Mouse (Mus musculus): Measurements from ENCODE around the gene Gosr2.

The Gosr2 gene

DNA sequence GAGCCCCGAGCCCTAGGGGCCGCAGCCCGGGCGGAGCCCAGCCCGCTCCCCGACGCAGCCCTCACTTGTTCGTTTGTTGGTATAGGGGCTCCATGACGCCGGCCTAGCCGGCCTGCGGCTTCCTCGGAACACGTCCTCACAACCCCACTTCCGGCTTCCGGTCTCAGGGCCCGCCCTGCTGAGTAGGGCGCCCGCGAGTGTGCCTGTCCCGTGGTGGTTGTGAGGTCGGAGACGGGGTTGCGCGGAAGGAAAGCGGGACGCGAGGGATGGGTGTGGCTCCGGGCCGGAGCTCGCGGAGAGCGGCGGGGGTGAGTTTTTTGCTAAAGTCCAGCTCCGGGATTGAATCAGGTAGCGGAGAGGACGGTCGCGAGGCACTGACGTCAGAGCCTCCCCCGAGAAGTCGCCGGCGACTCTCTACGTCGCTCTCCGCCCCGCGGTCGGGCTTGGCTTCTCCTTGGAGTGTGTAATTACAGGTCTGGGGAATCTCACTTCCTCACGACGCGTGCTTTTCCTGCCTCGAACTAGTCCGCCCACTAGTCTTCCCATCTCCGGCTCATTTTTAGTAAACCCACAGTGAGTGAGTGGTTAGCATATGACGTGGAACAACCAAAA is at the start of gene Gosr2:
Gene Gosr2 (minus strand): TSS at position 334 of the 612 bp plus-strand sequence.
- TF ChIP-seq GATA4 (IDR thresholded peaks at IDR 0.05; ENCODE audit: insufficient replicate concordance, low read length) = peak; percentile 34; the same call in 1 of the 2 replicates

DNA sequence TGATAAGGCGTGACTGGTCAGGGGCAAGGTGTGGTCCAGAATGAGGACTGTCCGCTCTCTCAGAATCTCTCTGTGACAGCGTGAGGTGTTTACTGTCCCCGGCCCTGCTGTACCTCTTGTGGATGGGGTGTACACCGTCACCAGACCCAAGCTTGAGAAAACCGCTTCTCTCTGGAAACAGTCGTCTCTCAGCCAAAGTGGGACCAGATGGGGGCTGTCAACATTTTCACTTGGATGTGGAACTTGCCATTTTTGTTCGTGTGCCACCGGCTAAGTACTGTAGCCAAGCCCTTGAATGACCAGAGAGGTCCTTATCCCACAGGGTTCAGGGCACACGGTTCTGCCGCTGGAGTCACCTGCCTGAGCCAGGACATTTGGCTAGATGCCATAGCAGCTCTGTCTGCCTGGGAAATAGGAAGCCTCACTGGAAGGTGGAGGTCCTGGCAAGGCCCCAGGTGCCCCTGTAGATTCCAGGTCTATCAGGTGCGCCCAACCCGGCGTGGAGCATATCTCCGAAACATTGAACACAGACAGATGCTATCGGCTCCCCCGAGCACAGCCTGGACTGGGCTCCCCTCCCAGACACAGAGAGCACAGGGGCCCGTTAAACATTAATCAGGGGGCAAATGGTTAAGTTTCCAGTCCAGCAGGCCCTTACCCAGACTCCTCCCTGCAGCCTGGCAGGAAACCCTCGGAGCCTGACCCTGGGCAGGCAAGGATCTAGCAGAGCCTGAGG is 37.5 kb upstream of the Gosr2 start:
- TF ChIP-seq GATA4 (IDR thresholded peaks at IDR 0.05; ENCODE audit: insufficient replicate concordance, low read length) = peak; percentile 48; the same call in 1 of the 2 replicates

DNA sequence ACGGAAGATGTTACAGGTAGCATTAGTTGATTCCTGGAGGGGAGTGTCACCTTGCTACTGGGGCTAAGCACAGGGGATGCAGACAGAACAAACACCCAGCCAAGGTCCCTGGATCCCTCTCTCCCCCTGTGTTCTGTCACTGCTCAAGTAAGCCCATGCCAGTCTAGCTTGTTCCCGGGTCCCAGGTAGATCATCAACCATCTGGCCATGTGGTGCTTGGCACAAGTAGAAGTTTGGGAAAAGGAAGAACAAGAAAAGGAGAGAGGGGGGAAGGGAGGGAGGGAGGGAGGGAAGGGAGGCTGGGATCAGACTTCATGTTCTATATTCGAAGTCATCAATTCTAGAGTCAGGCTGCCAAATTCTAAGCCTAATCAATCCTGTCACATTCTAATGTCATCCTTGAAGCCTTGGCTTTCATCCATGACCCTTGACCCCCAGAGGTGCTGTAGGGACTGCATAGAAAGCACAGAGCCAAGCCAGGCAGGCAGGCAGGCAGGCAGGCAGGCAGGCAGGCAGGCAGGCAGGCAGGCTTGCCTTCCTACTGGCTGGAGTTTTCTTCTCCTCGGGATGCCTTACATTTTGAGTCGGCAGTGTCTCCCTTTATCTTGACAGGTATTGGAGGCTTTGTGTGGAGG is 36.8 kb upstream of the Gosr2 start:
- TF ChIP-seq GATA4 (IDR thresholded peaks at IDR 0.05; ENCODE audit: insufficient replicate concordance, low read length) = no peak

DNA sequence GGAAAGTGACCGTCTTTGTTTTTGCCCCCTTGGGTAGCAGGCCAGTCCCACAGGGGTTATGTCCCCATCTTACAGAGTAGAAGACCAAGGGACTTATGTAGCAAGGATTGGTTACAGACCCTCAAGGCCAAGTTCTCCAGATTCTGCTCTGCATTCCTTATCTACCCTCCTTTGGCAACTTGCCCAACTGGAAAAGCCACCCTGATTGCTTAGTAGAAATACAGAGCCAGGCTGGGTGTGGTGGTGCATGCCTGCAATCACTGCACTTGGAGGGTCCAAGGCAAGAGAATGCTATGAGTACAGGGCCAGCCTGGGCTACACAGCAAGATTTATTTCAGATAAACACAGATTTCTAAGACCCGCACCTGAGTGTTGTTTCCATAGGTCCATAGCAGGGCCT is 36.3 kb upstream of the Gosr2 start:
- TF ChIP-seq GATA4 (IDR thresholded peaks at IDR 0.05; ENCODE audit: insufficient replicate concordance, low read length) = no peak

DNA sequence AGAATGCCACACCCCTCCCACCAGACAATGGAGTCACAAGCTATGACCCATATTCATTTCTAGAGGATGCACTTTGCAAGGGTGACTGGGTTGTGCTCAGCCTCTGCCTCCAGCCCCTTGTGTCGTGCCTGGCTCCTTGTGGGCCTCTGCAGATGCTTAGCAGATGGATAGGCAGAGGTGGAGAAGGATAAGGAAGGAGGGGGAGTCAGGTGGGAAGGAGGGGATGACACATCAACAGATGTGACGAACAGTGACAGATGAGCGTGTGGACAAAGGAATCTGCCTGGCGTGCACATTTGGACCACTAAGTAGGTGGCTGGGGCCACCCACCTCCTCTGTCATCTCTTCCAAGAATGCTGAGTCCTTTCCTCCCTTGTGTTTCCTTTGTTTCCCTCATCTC is 35.4 kb upstream of the Gosr2 start:
- TF ChIP-seq GATA4 (IDR thresholded peaks at IDR 0.05; ENCODE audit: insufficient replicate concordance, low read length) = no peak

DNA sequence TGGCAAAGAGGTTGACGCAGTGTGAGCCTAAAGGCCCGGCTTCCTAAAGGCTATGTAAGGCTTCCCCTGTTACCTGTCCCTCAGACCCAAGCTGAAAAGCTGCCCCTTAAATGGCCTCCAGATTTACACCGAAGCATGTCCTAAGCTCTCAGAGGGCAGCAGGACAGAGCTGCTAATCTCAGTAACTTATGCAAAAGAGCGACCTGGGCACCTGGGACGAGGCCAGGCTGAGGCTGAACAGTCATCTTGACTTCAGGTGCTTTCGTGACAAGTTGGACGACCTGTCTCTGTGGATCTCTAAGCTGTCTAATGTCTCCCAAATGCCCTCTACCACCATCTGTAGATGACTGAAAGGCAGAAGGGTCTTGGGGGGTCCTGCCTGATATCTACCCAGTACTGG is 34.6 kb upstream of the Gosr2 start:
- TF ChIP-seq GATA4 (IDR thresholded peaks at IDR 0.05; ENCODE audit: insufficient replicate concordance, low read length) = no peak

DNA sequence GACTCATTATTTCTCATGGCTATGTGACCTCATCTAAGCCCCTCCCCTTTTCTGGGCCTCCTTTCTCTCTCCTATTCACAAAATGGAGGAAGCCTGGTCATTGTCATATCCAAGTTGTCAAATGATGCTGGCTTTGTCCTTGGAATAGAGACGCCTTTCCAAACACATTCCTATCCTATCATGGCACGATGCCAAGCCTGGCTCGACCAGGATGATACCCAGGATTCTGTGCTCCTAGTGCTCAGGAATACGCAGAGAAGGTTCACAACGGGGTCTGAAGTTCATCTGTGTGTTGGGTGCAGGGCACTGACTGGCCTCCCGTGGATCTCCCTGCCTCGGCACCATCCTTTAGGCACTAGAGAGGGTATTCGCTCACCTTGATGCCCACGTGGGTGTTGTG is 33.9 kb upstream of the Gosr2 start:
- TF ChIP-seq GATA4 (IDR thresholded peaks at IDR 0.05; ENCODE audit: insufficient replicate concordance, low read length) = no peak

DNA sequence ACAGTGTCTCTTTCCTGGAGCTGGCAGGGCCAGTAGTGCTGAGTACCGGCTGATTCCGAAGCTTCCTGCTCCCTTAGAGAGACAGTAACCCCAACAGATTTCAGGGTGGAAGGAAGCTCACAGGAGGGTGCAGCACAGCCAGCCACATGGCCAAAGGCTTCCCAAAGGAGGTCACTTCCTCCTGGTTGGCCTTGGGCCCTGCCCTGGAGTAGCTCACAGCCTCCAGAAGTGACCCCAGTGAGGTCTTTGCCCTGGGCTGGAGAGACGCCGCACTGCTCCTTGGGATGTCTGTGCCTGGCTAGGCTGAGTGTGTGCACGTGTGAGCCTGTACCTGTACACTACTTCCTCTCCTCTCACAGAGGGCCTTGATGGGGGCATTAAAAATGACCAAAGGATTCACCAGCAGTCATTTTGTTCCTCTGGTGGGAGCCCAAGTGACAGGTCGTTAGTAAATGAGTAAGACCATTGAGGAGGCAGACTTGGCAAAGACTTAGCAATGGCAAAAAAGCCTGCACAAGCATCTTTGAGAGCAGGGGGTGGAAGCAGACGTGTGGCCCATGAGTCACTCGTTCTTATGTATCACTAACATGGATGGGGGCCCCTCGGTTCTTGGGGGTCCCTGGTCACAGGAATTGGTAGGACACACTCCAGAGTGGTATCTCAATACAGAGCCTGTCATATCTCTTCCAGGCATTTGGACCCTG is 31.7 kb upstream of the Gosr2 start:
- TF ChIP-seq GATA4 (IDR thresholded peaks at IDR 0.05; ENCODE audit: insufficient replicate concordance, low read length) = peak; percentile 12; the same call in 1 of the 2 replicates

DNA sequence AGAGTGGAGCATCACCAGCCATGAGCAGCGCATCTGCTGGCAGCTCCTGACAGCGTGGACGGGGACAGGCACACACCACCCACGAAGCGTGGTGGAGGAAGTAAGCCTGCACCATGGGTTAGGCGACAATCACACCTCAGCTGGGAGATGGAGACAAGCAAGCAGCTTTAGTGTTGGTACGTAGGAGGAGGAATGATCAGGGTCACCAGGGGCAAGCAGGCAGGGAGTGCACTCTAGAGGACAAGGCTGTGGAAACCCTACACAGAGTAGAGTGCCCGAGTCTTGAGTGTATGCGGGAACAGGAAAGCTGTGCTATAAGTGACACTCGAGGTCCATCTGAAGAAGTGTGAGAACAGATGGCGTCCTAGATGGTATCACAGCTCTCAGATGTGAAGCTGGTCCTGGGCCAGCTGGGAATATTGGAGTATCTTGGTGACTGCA is 26.7 kb upstream of the Gosr2 start:
- no peak for TF ChIP-seq GATA4 (IDR thresholded peaks at IDR 0.05; ENCODE audit: insufficient replicate concordance, low read length)

DNA sequence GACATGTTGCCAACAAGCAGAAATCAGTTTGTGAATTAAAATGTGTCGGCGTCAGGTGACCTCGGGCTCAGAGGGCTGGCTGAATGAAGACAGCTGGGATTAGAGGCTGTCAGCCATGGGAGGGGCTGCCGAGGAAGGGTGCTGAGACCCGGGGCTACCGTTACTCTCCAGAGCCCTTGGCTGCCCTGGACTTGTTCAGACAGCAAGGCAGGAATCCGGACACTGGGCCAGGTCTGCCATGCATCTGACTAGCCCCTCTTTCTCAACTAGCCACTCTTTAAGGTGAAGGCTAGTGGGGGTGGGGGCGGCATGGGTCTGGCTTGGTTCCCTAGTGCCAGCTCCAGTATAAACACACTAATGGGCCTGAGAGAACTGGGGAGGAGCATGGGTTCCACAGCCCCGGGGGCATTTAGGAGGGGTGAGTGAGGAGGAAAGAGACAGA is 24.4 kb upstream of the Gosr2 start:
- TF ChIP-seq GATA4 (IDR thresholded peaks at IDR 0.05; ENCODE audit: insufficient replicate concordance, low read length) = no peak

DNA sequence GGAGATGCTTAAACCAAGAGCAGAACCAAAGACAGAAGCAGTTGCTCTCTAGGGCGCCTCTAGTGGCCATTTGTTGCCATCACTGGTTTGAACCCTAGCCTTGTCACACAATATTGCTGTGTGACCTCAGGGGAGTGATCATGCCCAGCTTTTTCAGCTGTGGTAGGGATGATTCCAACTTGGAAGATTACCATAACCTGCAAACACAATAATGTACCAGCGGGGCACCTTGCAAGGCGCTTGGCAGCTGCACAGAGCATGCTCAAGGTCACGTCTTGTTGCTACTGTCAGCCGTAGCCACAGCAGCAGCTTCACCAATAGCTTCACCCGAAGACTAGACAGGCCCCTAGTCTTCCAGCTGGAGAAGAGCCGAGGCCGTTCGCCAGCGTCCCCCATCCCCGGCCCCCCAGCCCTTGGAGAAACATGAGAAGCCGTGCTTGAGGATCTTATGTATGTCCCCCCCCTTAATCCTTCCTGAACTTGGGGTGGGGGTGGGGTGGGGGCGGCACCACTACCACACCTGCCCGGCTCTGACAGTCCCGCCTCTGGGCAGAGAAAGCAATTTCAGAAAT is 23.9 kb upstream of the Gosr2 start:
- no peak for TF ChIP-seq GATA4 (IDR thresholded peaks at IDR 0.05; ENCODE audit: insufficient replicate concordance, low read length)

DNA sequence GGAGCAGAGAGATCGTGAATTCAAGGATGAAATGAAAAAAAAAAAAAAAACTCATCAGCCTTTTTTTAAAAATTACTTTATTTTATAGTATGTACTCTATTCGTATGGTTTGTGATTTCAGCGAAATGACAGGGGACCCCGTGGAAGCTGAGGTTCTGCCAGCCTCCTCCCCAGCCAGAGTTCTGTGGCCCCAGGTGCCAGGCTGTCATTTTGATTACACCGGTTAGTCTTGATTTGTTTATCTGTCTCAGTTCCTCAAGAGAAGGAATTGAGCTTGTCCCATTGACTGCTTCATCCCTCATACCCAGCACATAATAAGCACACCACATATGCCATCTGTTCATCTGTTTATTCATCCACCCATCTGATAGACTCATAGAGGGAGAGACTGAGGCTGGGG is 21.7 kb upstream of the Gosr2 start:
- no peak for TF ChIP-seq GATA4 (IDR thresholded peaks at IDR 0.05; ENCODE audit: insufficient replicate concordance, low read length)

DNA sequence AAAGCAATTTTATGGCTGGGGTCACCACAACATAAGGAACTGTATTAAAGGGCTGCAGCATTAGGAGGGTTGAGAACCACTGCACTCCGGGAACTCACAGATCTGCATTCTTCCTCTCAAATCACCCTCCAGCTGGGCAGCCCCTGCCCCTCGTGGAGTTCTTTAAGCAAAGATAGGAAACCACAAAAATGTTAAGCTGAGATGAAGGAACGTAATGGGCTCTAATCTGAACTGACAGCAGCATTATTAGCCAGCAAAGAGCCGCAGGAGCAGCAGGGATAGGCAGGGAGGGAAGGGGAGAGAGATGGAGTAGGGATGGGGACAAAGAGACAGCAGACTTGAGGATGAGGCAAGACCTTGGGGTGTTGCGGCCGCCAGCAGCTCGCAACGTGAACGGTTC is 19.3 kb upstream of the Gosr2 start:
- no peak for TF ChIP-seq GATA4 (IDR thresholded peaks at IDR 0.05; ENCODE audit: insufficient replicate concordance, low read length)

DNA sequence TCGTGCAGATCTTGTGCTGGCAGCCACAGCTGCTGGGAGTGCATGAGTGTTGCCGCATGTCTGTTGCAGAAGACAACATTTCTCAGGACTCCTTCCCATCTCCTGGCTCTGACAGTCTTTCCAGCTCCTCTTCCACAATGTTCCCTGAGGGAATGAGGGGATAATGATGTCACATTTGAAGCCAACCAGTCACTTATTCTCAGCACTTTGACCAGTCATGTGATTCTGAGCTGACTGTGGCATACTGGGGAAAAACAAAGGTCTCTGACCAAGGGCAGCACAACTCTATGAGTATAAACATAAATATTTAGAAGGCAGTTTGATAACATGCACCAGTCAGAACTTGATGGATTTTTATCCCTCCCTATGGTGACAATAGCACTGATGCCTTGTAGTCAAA is 16.4 kb upstream of the Gosr2 start:
- no peak for TF ChIP-seq GATA4 (IDR thresholded peaks at IDR 0.05; ENCODE audit: insufficient replicate concordance, low read length)
